Mouse (Mus musculus): ENCODE data around the gene Scyl2.

- TF ChIP-seq POLR2A (IDR thresholded peaks at IDR 0.05; ENCODE audit: low read depth, low read length) (no peak), CTCF (conservative IDR thresholded peaks at IDR 0.05; ENCODE audit: insufficient read depth, insufficient read length, low read depth, low read length) (no peak)
Measured at GRCm38 (mm10) chr10:89656366-89656765, 29.7 kb downstream of the Scyl2 start.

Measured in kidney, adult 2 months (tissue).